Mouse (Mus musculus) gastrocnemius, postnatal 4 days (tissue): ENCODE results near the gene Mpig6b. TPM values are rescaled to one million over a fixed set of nuclear protein-coding genes. Genes with fewer than 3 reads are reported as not detected.
A peak's percentile ranks its signal among the peaks of the same experiment; 100 is the strongest.

Experiments
- DNase-seq, 2 experiments: peaks; one replicate each; pipeline ENCODE4 v3.0.0; 2021 to 2022; ENCODE audit warnings: low spot score in 2 of 2, mixed read lengths in 2 of 2
- long read RNA-seq, 2 experiments: library from polyadenylated mRNA; stranded (forward); transcript quantifications; one replicate each; pipeline ENCODE4 v2.0.0; 2021
- total RNA-seq, 2 experiments: library from RNA; stranded (reverse); gene quantifications; 2 replicates each; pipeline ENCODE4 v1.2.3; 2021

The Mpig6b gene
- under 1 TPM; 0.29 to 0.42 TPM for total RNA-seq
- long read RNA-seq, experiment 1, result 0 reads
- long read RNA-seq, experiment 2, partial matches to known transcripts, result 0 of 1 reads
- long read RNA-seq, experiment 2, other reads (novel, unspliced or antisense), result 1 of 1 reads

DNA sequence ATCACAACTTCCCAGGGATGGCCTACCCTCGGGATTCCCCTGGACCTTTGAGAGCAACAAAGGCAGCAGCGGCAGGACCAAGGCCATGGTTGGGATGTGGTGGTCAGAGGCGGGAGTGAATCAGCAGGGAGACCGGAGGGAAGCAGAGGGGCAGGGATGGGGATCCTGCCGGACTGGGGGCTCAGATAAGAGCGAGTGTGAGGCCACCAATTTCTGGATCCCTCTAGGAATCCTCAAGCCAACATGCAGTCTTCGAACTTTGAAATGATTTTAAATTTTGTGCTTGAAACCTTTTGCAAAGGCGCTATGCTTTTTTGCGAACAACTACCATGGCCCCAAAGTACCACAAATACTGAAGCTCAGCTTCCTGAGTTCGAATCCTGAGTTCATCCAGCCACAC is at the start of gene Mpig6b:
Mpig6b (minus strand) TSS at position 101 of the 400 bp plus-strand sequence.
- no peak for DNase-seq

DNA sequence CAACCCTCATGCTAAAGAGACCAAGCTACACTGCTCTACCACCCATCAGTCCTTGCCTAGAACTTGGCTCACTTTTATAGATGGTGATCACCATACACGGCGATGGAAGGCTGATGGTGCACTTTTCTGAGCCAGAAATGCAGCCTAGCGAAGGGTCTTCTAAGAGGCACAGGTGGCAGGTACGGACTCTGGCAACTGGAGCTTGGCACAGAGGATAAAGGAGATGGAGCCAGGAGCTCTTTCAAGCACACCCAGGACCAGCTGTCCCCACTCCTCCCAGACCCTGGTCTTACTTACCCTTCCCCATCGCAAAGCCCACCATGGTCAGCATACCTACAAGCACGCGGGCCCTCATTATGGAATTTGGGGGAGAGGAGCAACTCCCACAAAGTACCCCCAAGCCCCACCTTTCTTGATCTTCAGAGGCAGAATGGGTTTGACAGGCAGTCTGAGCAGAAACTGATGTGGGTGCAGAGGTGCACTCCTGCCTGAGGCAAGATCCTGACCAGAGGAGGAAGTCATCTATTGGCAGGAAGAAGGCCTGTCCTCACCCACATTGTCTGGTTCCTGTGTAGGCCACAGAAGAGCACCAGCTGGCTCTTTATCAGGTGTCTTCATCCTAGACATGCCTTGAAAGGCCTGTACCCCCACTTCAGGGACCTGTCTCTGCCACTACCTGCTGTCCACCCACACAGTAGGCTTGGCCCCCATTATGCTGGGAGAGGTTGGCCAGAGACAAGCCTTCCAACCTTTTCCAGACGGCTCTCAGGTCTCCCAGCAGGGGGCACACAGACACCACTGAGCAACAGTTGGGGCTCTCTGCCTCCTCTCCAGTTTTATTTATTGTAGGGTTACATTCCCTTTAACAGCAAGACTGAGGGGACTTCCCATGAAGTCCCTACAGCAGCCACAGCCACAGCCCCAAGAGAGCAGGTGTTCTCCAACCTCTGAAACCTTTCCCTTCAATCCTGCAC is 49.3 kb upstream of the Mpig6b start, which contains the start of gene Ly6g5b:
Ly6g5b (minus strand) TSS at position 383 of the 974 bp plus-strand sequence.
- no peak for DNase-seq

DNA sequence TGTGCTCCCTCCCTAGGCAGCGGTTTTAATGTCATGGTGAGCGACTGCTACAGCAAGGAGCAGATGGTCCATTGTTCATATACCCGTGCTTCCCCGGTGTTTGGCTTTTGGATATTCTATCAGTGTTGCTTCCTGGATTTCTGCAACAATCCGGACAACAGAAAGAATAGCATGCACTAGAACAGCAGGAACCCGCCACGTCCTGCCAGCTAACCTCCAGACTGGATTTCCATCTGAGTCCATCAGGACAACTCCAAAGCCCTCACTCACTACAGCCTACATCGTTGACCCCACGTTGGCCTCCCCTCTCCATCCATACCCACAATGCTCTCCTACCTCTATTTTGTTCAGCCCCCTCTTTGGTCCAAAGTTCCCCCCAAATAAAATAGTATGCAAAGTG is 45.8 kb upstream of the Mpig6b start:
- DNase-seq, result no peak

DNA sequence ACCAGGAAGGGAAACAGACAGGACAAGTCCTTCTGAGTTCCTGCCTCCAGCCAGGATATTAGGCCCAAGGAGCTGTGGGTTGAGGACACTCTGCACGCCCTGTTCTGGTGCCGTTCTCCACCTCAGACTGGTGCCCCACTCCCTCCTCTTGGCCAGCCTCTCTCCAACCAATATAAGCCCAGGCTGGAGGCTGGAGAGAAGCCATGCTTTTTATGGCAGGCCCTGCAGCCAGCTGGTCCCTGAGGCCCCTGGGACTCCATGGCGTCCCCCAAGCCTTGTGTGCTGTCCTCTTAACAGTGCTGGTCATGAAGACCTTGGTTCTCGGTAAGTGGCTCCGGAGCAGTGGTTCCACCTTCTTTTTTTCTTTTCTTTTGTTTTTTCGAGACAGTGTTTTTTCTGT is 42.1 kb upstream of the Mpig6b start, which contains the start of gene Ly6g5c:
Ly6g5c (plus strand) TSS at position 183 of the 400 bp plus-strand sequence.
- no peak for DNase-seq

DNA sequence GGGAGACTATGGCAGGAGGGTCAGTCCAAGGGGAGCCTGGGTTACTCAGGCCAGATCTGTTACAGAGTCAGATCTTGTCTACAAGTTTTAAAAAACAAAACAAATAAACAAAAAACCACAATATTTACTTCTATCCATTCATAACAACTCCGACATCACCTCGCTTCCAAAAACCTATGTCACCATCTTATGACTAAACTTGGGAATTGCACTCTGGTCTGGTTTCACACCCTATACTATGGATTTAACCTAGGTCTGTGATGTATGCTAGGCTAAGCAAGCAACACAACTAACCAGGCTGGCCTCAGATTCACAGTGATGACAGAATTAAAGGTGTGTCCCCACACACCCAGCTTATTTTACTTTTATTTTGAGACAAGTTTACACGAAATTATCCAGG is 40.5 kb upstream of the Mpig6b start:
- no peak for DNase-seq

DNA sequence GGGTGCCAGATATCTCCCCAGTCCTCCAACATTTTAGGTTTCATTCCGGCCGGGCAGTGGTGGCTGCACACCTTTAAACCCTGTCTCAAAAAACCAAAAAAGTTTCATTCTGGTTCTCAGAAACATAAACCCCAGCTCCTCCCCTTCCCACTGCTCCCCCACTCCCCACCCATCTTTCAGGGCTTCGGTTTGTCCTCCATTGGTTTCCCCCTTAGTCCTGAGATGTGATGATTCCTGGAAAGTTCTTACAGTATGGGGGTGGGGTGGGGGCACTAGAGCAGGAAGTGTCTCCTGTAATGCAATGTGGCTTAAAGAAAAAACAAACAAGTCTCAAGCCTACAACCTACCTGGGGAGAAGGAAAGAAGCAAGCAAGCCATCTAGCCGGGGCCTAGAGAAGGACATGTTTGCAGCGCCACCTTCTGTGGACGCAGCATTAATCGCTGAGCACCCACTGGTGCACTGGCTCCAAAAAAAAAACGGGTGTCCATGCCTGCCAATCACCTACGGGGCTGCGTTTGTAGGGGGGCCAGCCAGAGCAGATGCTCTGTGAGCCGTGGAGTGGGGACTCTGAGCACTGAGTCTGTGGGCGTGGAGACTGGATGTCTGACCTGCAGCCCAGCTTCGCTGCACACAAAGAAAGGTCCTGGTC is 39.9 kb upstream of the Mpig6b start:
- no peak for DNase-seq

DNA sequence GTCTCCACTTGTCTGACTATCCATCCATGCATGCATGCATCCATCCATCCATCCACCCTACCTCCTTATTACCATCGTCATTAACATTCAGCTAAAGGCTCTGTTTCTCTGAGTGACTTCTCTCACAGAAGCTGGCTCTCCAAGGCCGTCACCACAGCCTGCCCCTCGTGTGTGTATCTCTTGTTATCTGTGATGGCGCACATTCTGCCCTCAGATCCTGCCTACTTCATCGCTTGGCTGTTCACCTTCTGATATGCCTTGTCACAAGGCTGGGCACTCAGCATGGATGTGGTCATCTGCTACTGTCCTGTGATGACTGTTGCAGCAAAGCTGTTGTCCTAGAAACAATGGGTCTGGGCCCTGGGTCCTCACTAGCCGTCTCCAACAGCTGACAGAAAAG is 38.8 kb upstream of the Mpig6b start:
- no peak for DNase-seq

DNA sequence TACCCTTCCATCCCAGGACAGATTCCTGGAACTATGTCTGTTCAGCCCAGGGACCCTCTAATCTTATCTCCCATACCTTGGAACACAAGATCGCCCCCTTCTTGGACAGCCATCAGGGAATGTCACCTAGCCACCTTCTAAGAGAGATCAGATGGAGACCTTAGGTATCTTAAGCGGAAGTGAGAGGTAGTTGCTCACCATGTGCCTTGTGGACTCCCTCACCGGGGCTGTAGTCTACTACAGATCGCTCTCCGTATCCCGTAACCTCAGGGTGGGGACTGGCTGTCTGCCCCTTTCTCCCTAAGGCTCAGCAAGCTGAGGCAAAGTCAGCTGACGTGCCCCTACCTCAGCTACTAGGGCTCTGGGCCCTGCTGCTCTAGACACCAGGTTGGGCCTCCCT is 38.1 kb upstream of the Mpig6b start:
- no peak for DNase-seq

DNA sequence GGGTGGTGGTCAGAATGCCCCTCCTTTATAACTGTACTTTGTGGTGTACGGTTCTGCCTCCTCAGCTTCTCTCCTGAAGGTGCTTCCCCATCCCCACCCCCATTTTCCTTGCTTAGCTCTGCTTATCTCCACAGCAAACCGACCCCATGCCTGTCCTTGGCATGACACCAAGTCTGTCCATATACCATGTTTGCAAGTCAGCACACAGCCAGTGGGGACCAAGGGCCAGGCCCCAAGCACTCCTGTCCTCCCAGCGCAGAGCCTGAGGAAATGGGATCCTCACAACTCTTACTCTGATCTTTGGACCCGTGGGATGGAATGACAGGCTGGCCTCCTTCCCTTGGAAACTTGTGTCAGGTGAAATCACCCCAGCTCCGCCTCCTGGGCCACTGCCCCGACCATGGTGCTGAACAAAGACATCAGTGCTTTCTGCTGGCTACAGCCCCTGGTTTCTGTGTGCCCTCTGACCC is 37.3 kb upstream of the Mpig6b start:
- DNase-seq, result no peak

DNA sequence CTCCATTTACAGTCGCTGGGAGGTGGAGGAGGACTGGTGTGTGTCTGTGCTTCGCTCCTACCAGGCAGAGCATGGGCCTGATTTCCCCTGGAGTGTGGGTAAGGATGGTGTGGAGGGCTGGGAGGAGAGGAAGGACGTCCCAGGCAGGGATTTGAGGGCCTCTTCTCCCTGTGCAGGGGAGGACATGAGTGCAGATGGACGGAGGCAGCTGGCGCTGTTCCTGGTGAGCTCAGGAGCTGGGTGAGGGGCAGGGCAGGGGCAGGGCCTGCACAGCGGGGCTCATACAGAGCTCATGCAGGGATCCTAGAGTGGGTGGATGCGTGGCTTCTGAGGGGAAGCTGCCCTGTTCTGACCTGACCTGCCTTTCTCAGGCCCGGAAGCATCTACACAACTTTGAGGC is 36.3 kb upstream of the Mpig6b start:
- DNase-seq, result no peak

DNA sequence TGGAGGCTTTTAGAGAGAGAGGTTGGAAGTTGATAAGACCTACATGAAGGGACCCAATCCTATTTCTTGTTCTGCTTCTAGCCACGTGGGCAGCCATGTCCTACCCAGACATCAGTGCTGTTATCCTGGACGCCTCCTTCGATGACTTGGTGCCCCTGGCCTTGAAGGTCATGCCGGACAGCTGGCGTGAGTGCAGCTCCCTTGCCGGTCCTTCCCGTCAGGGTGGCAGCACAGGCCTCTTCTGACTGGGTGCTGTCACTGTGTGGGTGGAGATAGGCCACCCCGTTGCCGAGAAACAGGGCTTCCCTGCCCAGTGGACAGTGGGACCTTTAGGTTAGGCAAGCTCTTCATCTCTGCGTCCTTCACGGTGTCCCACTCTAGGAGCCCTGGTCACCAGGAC is 35.2 kb upstream of the Mpig6b start:
- no peak for DNase-seq

DNA sequence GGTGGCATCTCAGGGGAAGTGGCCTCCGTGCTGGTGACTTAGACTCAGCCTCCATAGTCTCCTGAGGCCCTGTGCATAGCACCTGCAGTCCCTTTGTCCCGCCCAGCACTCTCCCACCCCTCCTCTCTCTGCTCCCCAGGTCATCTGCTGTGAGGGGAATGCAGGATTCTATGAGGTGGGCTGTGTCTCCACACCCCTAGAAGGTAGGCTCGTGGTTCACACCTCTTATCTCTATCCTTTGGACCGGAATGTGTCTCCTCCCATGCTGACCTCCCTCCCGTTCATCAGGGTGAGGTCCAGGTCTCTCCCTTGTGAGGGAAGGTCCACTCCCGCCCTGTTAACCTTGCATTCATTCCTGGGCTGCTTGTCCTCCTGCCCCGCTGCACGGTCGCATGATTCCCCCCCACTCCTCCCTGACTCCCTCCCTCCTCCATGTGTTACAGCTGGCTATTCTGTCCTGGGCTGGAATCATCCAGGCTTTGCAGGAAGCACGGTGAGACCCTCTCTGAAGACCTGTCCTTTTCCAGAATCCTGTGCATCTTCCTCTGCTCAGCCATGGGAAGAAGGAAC is 34.3 kb upstream of the Mpig6b start:
- no peak for DNase-seq

DNA sequence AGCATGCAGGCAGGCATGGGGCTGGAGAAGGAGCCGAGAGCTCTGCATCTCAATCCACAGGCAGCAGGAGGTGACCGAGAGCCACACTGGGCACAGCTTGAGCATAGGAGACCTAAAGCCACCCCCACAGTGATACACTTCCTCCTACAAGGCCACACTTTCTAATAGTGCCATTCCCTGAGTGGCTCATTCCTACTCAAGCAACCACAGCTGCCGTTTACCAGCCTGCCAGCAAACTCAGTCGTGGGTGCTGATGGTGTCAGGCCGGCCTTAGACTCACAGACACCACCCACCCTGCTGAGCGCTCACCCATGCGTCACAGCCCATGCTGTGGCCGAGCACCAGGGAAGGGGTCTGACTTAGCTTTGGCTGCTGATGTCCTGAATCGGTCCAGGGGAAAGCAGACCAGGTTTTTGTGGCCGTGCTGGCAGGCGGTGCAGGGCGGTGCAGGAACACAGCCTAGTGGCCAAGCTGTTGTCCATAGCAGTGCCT is 31.2 kb upstream of the Mpig6b start:
- DNase-seq, result no peak

DNA sequence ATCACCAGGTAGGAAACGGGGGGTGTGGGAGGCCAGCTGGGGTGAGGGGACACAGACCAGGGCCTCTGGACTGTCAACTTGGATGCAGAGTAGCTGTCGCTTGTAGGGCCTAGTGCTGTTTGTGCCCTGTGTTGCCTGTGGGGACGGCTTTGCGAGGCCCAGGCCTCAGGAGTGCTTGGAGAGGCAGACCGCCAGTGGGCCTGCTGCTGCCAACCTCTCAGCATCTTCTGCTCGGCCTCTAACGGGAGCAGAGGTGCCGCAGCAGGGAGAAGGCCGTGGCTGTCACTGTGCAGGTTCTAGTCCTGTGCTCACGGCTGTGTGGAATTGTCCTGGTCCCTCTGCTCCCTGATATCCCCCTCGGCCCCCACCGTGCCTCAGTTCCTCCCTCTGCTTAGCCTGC is 30.6 kb upstream of the Mpig6b start:
- no peak for DNase-seq

DNA sequence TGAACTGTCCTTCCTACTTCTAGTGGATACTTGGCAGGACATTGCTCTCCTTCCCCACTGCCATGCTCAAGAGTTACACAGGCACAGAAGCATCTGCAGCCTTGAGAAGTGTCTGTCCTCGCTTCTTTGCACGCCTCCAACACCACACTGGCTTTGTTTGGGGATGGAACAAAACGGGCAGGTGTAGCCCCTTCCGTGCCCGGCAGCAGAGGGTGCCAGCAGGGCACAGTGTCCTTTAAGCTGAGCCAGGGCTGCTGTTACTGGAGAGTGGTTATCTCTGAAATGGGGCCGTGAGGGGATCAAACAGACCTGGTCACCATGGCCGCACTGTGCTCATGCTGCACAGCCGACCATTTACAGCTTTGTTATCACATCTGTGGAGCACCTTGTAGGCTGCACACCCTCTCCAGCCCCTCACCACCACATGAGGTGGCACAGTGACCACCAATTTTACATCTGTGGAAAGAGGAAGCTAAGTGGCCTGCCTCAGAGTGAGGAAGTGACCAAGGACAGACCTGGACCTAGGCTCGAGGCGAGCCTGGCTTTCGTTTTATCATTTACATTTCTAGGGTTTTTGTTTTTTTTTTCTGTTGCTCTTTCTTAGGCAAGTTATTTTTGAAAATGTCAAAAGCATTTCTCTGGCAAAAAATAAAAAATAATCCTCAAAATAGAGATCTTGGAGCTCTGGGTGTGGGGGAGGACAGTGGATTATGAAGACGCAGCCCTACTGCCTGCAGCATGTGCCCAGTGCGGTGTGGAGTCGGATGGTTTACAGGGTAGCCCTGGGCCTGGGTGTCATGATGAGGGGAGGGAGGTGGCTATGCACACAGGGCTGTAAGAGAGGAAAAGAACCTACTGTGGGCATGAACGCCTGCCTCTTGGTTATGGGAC is 28.7 kb upstream of the Mpig6b start:
- no peak for DNase-seq

DNA sequence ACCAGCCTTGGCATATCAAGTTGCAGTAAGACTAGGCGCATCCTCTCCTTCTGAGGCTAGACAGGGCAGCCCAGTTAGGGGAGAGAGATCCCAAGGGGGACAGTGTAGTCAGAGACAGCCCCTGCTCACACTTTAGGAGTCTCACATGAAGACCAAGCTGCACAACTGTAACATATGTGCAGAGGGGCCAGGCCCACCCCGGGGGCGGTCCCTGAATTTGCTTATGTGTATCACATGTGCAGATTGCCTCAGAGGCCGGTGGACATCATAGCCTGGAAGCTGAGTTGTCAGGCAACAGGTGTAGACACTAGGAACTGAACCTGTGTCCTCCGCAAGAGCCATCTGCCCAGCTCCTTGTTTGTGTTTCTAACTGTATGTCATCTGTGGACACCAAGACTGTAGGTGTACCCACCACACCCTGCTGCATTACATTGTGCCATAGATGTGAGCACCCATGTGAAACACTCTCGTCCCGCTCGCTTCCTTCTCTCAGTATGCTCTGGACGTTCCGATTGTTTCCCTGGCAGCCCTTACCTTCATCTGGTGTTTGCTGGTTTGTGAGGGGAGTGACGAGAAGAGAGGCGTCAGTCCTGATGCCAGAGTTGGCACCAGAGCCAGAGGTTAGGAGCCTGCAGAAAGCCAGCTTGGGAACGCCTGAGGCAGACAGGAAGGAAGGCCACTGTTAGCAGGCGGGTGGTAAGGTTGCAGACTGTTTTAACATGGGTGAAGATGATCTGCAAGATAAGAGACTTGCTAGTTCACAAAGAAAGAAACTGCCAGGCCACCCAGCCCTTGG is 26.6 kb upstream of the Mpig6b start:
- no peak for DNase-seq

DNA sequence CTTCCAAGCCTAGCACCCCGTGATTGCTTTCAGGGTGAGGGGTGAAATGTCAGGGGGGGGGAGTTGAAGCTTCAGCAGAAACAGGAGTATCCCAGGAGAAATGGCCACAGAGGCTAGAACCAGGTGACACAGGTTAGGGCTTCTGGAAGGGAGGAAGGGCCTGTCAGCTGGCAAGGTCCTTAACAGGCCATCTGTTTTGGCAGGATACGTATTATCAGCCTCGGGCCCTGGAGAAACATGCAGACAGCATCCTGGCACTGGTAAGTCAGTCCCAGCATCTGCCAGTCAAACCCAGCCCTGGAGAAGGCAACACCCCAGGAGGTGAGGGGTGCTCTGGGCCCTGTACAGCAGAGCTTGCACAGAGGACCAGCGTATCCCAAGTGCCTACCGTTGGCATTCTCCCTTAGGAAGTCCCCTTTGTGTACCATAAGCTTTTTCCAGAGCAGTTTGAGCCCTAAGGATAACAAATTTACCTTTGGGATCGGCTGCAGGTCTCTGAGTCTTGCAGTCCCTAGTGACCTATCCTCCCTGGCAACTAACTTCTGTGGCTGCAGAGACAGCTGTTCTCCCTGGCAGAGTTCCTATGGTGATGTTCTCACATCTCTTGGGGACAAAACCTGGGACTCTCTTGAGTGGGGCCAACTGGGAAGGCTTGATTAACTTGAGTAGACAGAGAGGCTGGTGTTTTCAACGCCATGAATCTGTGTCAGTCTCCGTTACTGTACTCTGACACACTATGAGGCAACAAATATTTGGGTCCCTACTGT is 24.4 kb upstream of the Mpig6b start:
- DNase-seq, result no peak

DNA sequence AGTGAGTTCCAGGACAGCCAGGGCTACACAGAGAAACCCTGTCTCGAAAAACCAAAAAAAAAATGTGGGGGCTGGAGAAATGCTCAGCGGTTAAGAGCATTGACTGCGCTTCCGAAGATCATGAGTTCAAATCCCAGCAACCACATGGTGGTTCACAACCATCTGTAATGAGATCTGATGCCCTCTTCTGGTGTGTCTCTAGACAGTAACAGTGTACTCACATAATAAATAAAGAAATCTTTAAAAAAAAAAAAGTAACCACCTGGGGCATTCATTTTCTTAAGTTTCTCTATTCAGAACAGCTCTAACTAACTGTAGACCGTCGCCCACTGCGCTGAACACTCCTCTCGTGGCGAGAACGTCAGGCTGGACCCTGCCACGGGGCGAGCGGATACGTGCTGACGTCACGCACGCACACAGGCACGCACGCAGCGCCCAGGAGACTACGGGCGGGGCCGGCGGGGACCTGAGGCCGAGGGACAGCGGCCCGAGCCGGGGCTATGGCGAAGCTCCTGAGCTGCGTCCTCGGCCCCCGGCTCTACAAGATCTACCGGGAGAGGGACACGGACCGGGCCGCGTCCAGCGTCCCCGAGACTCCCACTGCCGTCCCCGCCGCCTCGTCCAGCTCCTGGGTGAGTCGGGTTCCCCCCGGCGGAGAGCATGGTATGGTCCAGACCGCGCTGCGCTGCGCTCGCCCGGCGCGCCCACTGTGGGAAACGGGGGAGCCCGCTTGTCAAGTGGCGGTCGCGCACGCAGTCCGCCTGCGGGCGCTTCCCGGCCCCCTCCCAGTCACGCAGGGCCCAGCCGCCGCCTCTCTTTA is 23.1 kb upstream of the Mpig6b start, which contains the start of gene Abhd16a:
Abhd16a (plus strand) TSS at position 439 of the 820 bp plus-strand sequence.
- DNase-seq, result peak; percentile 90 to 95
